Mouse (Mus musculus) C2C12 (cell line): ENCODE data around the gene Ppp5c. TPM values are rescaled to one million over a fixed set of nuclear protein-coding genes. Genes with fewer than 3 reads are reported as not detected.

ENCODE experiments used
- H3K27me3 ChIP-seq: one replicate; pipeline ENCODE4 v1.6.1; 2011; ENCODE audit not compliant: control insufficient read depth, insufficient read depth, insufficient read length
- H3K36me3 ChIP-seq: one replicate; pipeline ENCODE4 v1.6.1; 2011; ENCODE audit not compliant: control insufficient read depth, insufficient read depth
- H3K4me3 ChIP-seq: one replicate; pipeline ENCODE4 v1.5.1; 2011; ENCODE audit warnings: mild to moderate bottlenecking, control low read depth; ENCODE audit not compliant: poor library complexity, insufficient read depth, severe bottlenecking
- H3K79me2 ChIP-seq: one replicate; pipeline ENCODE4 v1.6.1; 2011; ENCODE audit not compliant: control insufficient read depth, insufficient read depth
- H3K79me3 ChIP-seq: one replicate; pipeline ENCODE4 v1.6.1; 2011; ENCODE audit warnings: low read depth, control low read depth
- H3ac ChIP-seq: one replicate; pipeline ENCODE3; 2011; ENCODE audit warnings: low read depth; ENCODE audit not compliant: control insufficient read depth, insufficient read length
- CEBPB ChIP-seq: IDR thresholded peaks from one replicate; pipeline ENCODE4 v1.6.1; 2011; ENCODE audit warnings: low read depth, mild to moderate bottlenecking, control low read depth, moderate library complexity
- CTCF ChIP-seq: IDR thresholded peaks from one replicate; pipeline ENCODE4 v1.5.1; 2011; ENCODE audit not compliant: control insufficient read depth, insufficient read depth, insufficient read length
- FOSL1 ChIP-seq: IDR thresholded peaks from one replicate; pipeline ENCODE4 v1.8.0; 2011; ENCODE audit warnings: mild to moderate bottlenecking, low read length; ENCODE audit not compliant: poor library complexity, insufficient read depth, severe bottlenecking
- MAX ChIP-seq: IDR thresholded peaks from one replicate; pipeline ENCODE4 v1.6.1; 2011; ENCODE audit warnings: mild to moderate bottlenecking, control low read depth
- MYOD1 ChIP-seq: IDR thresholded peaks from one replicate; pipeline ENCODE4 v1.6.1; 2011; ENCODE audit warnings: low read depth; ENCODE audit not compliant: control insufficient read depth, insufficient read length
- MYOG ChIP-seq: IDR thresholded peaks from one replicate; pipeline ENCODE4 v1.6.1; 2011; ENCODE audit not compliant: control insufficient read depth, insufficient read length; ENCODE audit errors: extremely low read depth
- USF1 ChIP-seq: IDR thresholded peaks from one replicate; pipeline ENCODE4 v1.6.1; 2011; ENCODE audit warnings: low read depth, mild to moderate bottlenecking, control low read depth, moderate library complexity
- polyA plus RNA-seq: library from polyadenylated mRNA; unstranded; fragments of >200 nt; fragmentation: generic; extraction: Trizol; gene quantifications from one replicate; pipeline ENCODE4 v1.2.1, GENCODE M21; 2012; ENCODE audit warnings: missing spikeins

Ppp5c gene
- polyA plus RNA-seq, 1 experiment, result 143 TPM

DNA sequence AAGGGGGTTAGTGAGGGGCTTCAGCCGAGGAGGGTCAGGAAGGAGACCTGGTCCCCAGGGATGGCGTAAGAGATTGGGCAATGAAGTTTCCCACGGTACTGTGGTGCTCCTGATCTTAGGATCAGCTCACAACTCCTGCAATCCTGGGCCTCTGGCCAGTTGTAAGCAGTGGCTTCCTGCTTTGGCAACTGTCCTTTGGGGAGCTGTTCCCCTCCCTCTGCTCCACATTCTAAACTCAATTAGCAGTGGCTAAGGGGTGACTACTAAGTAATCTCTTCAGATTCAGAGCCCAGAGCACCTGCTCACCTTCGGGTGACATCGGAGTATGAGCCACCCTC lies 17.7 kb downstream of the Ppp5c start:
- no peak overlapping the region for H3K4me3 ChIP-seq
- H3K27me3 ChIP-seq, result no peaks in the 10 kb centered on the region
- no peaks in the 10 kb centered on the region for H3K79me3 ChIP-seq
- H3K36me3 ChIP-seq, result peaks cover 25% of the 10 kb centered on the region
- no peaks in the 10 kb centered on the region for H3K79me2 ChIP-seq
- H3ac ChIP-seq, result no peak overlapping the region
- TF ChIP-seq CTCF (no peak), CEBPB (no peak), USF1 (no peak), MYOG (no peak), MYOD1 (no peak), MAX (no peak), FOSL1 (no peak)

DNA sequence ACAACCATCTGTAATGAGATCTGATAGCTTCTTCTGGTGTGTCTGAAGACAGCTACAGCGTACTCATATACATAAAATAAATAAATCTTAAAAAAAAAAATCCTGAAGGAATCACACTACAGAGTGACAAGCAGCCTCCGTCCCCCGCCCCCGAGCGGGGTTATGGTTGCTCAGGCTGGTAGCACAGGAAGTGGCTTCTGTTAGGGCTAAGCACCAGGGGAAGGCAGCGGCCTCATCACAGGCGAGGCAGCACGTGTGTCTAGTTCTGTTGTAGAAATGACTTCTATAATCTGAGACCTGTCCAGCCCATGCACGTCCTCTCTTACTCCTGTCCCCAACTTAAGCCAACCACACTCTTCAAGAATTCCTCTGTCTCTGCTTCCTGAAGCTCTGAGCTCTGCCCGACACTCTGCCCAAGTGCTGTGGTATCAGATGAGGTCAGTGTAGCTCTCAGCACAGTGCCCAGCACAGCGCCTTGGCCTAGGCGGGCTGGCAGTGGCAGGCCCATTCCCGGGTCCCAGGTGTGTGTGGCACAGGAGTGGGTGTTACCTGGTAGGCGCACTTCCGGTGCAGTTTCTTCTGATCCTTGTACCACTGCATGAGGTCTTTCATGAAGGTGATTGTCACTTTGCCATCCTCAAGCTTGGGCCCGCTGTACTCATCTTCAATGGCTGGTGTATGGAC lies 18.3 kb downstream of the Ppp5c start:
- Histone ChIP-seq H3K36me3 (peaks cover 23% of the 10 kb centered on the region), H3K4me3 (no peak overlapping the region), H3ac (no peak overlapping the region), H3K27me3 (no peaks in the 10 kb centered on the region), H3K79me3 (no peaks in the 10 kb centered on the region), H3K79me2 (no peaks in the 10 kb centered on the region)
- TF ChIP-seq FOSL1 (no peak), CTCF (no peak), MAX (no peak), MYOD1 (no peak), MYOG (no peak), CEBPB (no peak), USF1 (no peak)

DNA sequence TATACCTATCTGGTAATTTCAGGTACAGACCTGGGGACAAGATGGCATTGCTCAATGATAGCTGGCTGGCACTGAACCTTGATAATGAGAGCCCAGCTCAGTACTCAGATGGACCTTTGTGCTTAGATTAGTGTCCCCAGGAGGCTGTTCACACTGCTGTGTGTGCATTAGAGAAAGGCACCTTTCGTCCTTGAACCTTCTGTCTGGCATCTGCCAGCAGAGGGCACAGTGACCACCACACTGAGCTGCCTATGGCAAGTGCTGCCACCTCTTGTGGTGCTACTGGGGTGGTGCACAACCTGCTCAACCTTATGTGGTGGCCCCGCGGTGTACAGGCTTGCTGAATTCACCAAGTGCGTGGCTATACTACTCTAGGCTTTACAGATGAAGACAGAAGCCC lies 20.4 kb downstream of the Ppp5c start:
- Histone ChIP-seq H3K4me3 (no peak overlapping the region), H3K79me2 (no peaks in the 10 kb centered on the region), H3K79me3 (no peaks in the 10 kb centered on the region), H3ac (no peak overlapping the region), H3K27me3 (no peaks in the 10 kb centered on the region), H3K36me3 (peaks cover 18% of the 10 kb centered on the region)
- no peak for TF ChIP-seq MYOD1
- no peak for TF ChIP-seq MYOG
- TF ChIP-seq FOSL1, result no peak
- TF ChIP-seq MAX, result no peak
- TF ChIP-seq USF1, result no peak
- TF ChIP-seq CEBPB, result no peak
- no peak for TF ChIP-seq CTCF

DNA sequence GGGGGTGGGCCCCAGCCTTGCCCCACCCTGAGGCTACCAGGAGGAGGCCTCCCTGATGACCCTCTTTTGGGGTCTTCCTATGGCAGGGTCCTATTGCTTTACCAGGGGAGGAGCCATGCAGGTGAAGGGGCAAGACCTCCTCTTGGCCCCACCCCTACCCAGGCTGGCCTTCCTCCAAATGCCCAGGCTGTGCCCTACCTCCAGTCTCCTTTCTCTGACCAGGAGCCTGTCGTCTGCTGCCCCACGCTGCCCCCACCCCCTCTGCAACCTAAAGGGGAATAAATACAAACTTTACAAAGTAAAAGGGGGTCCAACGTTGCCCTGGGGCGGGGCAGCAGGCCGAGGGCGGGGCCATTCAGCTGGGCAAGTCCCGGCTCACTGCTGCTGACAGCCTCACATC lies 23.0 kb downstream of the Ppp5c start:
- TF ChIP-seq CTCF (no peak), CEBPB (no peak), USF1 (no peak), MYOD1 (no peak), MYOG (no peak), MAX (no peak), FOSL1 (no peak)

DNA sequence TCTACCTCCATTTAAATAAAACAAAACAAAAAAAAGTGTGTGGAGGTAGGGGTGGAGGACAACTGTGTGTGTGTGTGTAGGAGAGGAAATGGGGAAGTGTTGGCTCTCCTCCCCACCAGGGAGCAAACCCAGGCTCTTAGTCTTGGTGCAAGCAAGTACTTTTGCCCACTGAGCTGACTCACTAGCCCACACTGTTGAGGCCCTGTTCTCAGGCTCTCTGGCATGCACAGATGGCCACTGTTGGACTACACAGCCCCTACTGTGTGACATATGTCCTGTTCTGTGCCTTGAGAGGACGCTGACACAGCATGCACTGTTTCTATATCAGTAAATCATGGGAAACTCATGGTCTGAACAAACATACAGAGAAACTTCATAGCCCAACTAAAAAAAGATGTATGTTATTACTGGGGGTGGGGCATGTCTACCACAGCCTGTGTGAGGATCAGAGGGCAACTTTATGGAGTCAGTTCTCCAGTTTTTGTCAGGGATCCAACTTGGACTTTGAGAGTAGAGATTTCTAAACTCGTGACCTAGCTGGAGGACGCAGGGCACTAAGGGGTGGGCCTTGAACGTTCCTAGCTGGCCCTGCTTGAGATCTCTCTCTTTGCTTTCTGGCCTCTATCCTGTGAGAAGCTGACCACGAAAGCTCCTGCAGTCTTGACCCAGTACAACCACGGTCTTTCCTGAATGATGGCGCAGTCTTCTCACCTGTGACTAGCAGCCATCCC lies 24.3 kb downstream of the Ppp5c start:
- Histone ChIP-seq H3ac (no peak overlapping the region), H3K4me3 (no peak overlapping the region), H3K36me3 (peaks cover 12% of the 10 kb centered on the region), H3K27me3 (no peaks in the 10 kb centered on the region), H3K79me2 (no peaks in the 10 kb centered on the region), H3K79me3 (no peaks in the 10 kb centered on the region)
- no peak for TF ChIP-seq MAX
- TF ChIP-seq CTCF, result no peak
- TF ChIP-seq FOSL1, result no peak
- TF ChIP-seq CEBPB, result no peak
- TF ChIP-seq USF1, result no peak
- no peak for TF ChIP-seq MYOG
- no peak for TF ChIP-seq MYOD1

More for the DNA sequence above, 23.0 kb downstream of the Ppp5c start:
- peaks cover 12% of the 10 kb centered on the region for H3K36me3 ChIP-seq
- no peaks in the 10 kb centered on the region for H3K27me3 ChIP-seq
- no peak overlapping the region for H3ac ChIP-seq
- no peak overlapping the region for H3K4me3 ChIP-seq
- no peaks in the 10 kb centered on the region for H3K79me2 ChIP-seq
- H3K79me3 ChIP-seq, result no peaks in the 10 kb centered on the region
